Mouse (Mus musculus): ENCODE measurements around the gene Cbr1.
"Not testable (repeated sequence)": the region's sequence is repeated elsewhere in the genome, so short reads cannot be mapped to it uniquely, and the experiment has no call there.

Cbr1 gene

DNA sequence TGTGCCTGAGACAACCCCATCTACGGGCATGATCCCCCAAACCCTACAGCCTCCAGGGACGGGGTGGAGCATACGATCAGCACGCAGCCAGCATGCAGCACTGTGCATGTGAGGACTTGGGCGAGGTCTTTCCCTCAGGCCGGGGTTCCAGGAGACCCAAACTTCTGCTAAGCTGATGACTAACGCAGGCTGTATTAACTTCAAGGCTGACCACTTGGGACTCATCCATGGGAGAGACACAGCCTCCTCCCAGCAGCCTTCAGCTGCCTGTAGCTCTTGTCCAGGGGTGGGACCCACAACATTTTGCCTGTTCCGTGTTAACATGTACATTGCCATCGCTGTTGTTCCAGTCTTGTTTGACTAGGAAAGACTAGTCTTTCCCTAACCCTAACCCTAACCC lies 8.1 kb upstream of the Cbr1 start:
- no peak for DNase-seq (ENCODE audit: low spot score in 2 of 2)

DNA sequence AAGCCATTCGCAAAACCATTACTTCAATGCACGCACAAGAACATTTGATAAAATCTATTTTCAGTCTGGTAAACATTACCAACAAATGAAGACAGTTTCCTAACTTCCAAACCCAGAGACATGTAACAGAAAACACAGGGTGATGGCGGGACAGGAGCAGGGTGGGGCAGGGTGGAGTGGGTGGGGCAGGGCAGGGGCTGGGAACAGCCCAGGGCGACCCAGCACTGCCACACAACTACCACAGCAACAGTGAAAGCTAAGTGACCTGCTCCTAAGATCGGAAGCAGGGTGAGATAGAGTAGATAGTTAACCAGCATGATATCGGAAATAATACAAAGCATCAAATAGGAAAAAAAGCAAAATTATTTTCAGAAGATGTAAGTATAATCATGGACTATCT lies 6.2 kb upstream of the Cbr1 start:
- DNase-seq (ENCODE audit: low spot score in 2 of 2): no peak

DNA sequence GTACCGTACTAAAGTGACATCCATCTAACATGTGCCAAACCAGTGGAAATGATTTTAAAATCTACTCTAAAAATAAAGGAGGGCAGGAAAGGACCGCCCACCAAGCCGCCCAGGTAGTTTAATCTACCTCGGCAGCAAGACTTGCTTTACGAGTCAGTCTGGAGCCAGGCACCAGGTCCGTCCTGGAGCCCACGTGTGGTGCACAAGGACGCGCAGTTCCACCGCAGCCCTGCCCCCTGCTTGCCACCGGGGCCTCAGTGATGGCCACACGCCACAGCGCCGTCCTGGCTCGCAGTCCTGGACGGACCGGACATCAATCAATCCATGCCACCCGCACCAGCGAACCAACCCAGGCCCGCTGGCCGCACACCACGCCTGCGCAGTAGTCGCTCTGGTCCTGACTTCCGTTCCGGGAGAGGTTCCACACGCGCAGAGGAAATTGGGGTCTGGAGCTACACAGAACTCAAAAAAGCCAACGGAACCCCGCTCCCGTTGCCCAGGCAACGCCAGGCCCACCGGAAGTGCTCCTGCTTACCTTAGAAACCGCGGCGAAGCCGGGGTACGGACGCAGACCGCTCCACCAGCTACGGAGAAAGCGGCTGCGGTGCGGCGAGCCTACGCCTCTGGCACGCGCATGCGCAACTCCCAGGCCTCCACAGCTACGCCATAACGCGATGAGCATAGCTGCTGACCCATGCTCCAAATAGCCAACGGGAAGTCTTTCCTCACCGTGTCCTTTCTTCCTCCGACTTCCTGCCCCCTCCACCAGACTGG lies 2.0 kb upstream of the Cbr1 start, which contains the start of gene Setd4:
Gene Setd4, minus strand, starts transcription at position 625 of the 774 bp plus-strand sequence.
- peak; percentile 93 for DNase-seq (ENCODE audit: low spot score in 2 of 2)

DNA sequence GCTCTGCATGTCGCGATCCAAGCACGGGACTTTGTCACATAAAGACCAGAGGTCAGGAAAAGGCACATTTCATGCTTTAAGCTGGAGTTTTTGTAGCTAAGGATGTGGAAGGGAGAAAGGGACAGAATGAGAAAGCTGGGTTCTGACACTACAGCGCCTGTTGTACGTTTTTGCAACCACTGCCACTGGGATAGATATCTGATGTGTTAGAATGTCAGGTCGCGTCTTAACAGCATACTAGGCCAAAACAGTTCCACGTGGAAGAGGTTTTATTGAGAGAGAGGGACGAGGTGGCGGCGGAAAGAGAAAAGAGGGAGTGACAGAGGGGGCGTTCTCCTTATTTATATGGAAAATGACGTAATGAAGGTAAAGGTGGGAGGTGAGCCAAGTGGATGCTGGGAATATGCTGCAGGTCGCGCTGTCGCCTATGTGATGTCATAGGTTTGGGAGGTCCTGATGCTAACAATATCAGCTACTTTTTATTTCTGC lies 1.1 kb upstream of the Cbr1 start:
- peak; percentile 51 to 59 for DNase-seq (ENCODE audit: low spot score in 2 of 2)

DNA sequence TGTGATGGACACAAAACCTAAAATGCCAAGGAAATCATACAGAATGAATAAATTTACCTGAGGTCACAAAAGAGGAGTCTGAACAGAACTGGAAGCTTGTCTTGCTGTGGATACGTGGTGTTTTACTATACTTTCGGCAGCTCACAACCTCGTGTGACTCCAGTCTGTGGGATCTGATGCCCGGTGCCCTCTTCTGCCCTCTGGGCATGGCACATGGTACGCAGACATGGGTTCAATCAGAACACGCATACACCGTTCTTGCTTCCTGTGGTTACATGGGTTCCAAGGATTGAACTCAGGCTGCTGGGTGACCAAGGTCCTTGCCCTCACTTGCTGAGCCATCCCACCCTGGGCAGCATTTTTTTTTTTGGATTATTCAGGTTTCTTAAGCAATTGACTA lies 493 bp downstream of the Cbr1 start:
- DNase-seq (ENCODE audit: low spot score in 2 of 2): no peak

DNA sequence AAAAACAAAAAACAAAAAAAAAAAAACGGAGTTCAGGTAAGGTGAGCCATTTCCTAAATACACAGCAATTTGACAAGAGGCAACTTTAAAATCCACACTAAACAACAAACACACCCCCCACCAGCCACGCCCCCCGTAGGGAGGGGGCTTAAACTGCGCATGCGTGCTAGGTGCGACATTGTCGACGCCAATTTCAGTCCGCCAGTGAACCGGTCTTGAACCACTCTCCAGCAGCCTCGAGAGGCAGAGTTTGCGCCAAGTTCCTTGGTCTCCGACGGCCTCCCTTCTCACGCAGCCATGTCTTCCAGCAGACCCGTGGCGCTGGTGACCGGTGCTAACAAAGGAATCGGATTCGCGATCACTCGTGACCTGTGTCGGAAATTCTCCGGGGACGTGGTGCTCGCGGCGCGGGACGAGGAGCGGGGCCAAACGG lies 2.0 kb downstream of the Cbr1 start:
- peak; percentile 77 to 83 for DNase-seq (ENCODE audit: low spot score in 2 of 2)

DNA sequence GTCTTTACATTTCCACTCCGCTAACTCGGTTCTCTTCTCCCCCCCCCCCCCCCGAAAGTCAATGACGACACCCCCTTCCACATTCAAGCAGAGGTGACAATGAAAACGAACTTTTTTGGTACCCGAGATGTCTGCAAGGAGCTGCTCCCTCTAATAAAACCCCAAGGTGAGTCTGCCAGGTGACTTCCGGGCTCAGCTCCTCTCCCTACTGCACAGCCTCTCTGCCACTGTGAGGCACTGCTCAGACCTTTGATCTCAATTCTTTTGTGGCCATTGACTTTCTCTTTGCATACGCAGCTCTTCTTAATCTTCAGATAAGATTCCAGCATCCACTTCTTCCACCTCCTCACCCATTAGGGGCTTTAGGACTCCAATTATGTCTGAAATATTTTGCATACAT lies 3.1 kb downstream of the Cbr1 start:
- no peak for DNase-seq (ENCODE audit: low spot score in 2 of 2)

DNA sequence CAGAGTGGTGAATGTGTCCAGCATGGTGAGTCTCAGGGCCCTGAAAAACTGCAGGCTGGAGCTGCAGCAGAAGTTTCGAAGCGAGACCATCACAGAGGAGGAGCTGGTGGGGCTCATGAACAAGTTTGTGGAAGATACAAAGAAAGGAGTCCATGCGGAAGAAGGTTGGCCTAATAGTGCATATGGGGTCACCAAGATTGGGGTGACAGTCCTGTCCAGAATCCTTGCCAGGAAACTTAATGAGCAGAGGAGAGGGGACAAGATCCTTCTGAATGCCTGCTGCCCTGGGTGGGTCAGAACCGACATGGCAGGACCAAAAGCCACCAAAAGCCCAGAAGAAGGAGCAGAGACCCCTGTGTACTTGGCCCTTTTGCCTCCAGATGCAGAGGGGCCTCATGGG lies 4.1 kb downstream of the Cbr1 start:
- DNase-seq (ENCODE audit: low spot score in 2 of 2): no peak

DNA sequence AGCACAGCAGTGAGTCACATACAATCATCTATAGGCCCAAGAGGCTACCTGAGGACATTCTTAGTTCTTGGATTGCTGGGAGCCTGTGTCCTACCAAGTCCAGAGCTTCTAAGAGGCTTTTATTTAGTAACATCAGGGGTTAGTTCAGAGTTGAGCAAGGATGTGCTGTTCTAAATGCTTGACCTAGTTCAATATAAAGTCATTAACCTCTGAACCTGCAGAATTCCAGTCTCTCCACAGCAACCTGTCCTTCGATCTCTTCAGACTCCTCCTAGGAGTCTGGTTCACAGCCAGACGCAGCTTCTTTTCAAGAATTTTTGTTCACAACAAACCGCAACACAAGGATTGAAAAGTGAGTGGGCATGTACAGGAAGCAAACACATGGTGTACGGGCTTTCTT lies 5.3 kb downstream of the Cbr1 start:
- no peak for DNase-seq (ENCODE audit: low spot score in 2 of 2)

DNA sequence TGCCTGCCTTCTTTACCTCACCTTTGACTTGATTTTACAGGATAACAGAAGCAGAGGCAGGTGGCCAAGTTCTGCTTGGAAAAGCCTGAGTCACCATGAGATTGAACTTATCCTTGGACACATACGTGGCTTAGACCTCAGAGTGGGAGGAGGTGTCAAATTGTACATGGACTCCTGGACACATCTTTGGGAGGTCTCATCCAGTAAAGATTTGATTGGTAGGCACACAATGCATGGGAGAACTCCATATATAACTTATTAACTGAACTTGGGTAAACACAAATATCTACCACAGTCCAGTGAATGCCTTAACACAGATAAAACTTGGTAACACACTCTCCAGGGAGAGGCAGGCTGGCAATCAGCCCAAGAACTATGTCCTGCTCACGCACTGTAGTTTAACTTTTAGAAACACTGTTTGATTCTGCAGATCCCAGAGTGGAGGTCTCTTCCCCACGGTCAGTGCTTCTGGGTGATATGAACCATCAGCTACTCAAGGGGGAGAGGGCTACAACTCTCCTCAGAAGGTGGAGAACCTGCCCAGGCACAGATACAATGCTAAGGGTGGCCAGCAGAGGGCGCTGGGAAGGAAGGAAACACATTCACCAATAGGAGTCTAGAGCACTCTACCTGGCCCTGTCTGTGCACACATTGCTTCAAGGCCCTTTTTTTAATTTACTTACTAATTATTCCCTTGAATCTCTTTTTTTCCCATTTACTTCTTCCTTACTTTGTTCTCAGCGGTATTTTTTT lies 9.6 kb downstream of the Cbr1 start:
- DNase-seq (ENCODE audit: low spot score in 2 of 2): peak; percentile 64 to 82

DNA sequence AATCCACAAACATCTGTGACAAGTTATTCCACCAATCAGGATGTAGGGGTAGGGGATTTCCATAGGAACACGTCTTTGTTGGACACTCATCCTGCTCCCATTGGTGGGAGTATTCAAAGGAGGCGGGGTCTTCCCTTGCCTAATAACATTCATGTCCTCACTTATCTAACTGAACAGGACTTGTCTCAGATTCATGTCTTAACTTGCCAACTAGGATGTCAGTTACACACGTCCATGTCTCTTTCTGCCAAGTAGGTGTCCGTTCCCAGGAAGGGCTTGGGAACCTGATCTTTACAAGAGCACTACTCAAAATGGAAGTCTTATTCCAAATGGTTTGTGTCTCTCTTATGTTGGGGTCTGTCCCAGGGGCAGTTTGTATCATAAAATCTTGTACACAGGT lies 18.1 kb downstream of the Cbr1 start:
- not testable (repeated sequence) for DNase-seq (ENCODE audit: low spot score in 2 of 2)

DNA sequence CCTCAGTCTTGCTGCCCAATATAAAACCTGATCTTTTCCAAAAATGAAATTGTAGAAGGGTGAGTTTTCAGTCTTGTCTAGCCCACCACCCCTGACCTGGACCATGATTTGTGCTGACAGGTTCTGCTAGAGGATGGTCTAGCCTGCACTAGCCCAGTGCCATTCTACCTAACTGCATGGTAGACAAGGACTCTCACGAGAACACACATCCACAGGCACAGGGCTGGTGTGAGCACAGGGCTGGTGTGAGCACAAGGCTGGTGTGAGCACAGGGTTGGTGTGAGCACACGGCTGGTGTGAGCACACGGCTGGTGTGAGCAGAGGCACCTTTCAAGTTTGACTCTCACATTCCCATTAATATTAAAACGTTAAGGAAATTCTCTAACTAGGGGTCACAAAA lies 19.0 kb downstream of the Cbr1 start:
- DNase-seq (ENCODE audit: low spot score in 2 of 2): no peak

DNA sequence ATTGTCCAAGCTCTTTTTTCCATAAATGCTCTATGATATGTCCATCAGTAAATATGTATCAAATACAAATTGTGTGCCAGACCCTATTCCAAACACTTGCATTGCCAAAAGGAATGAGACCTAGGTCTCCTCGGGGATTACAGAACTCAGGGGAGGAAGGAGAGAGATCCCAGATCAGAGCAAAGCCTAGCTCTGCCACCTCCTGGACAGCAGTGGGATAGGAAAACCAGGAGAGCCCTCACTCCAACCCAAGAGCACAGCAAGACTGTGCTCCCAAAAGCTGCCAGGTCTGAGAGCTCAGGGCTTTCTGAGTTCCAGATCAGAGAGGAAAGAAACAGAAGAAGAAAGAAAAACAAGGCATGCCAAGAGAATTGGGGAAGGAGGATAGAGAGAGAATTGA lies 21.1 kb downstream of the Cbr1 start:
- DNase-seq (ENCODE audit: low spot score in 2 of 2): peak in 1 of 2 experiments; percentile 19

DNA sequence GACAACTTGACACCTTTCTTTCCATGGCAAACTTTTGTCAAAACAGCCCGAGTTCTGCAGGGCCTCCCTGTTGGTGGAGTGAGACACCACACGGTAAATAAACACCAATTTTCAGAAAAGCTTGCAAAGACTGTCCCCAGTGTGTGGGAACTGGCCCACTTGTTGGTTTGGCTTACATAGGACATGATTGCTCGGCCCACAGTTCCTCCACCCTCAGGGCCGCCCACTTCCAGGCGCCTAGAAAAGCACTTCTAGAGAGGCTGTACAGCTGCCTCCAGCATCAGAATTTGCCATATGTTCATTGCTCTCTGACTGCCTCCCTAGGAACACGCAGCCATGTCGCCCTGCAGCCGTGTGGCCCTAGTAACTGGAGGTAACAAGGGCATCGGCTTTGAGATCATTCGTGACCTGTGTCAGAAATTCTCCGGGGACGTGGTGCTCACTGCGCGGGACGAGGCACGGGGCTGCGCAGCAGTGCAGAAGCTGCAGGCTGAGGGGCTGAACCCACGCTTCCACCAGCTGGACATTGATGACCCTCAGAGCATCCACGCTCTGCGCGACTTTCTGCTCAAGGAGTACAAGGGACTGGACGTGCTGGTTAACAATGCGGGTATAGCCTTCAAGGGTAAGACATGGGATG lies 22.2 kb downstream of the Cbr1 start, which contains the start of gene Gm5678:
Gene Gm5678, plus strand, starts transcription at position 337 of the 640 bp plus-strand sequence.
- peak; percentile 60 to 72 for DNase-seq (ENCODE audit: low spot score in 2 of 2)

DNA sequence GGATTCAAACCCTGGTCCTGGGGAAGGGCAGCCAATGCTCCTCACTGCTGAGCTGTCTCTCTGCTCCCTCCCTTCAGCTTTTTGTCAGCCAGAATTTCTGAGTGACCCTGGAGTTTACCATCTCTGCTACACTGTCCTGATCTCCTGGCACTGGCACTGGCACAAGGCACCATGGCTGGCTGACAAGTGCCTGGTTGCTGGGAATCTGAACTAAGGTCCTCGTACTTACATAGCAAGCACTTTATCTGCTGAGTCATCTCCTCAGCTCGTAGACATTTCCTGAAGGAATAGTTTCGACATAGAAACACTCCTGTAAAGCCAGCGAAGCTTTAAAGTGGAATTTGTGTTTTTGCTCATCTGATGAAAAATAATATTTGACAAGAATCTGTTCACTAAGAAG lies 38.4 kb downstream of the Cbr1 start:
- DNase-seq (ENCODE audit: low spot score in 2 of 2): no peak

DNA sequence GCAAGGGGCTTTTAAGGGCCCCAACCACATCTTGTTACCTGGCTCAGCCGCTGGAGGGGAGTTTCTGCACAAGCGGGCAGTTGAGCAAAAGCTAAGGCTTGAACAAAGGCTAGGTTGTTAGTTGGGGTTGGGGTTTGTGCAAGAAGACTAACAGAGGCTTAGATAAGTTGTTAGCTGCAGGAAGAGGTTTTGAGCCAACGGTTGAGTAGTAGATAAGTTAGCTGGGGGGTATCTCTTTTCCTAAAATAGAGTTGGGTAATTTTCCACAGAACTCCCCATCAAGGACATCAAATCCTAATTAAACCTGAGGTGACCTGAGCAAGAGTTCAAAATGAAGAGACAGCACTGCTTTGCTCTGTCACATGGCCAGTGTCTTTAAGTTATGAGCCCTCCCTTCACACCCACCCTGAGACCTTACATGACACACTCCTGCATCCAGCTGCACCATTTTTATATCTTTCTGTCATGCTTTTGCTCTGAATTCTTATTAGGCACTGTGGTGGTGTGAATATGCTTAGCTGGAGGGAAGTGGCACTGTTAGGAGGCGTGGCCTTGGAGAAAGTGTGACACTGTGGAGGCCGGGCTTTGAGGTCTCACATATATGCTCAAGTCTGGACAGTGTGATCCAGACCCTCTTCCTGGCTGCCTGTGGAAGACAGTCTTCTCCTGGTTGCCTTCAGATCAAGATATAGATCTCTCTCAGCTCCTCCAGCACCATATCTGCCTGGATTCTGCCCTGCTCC lies 43.0 kb downstream of the Cbr1 start:
- DNase-seq (ENCODE audit: low spot score in 2 of 2): no peak
